Mouse (Mus musculus) right cerebral cortex, postnatal 4 days (tissue): ENCODE measurements around the gene Abhd5.
A peak's percentile ranks its signal among the peaks of the same experiment; 100 is the strongest.
"Not testable (repeated sequence)": the region's sequence is repeated elsewhere in the genome, so short reads cannot be mapped to it uniquely, and the experiment has no call there.

Source experiments
- DNase-seq: peaks from one replicate; pipeline ENCODE4 v3.0.0-alpha.2; 2022

Gene Abhd5

GRCm38 (mm10) chr9:122351303-122352024 lies at the start of gene Abhd5:
TSS of gene Abhd5 (plus strand) at chr9:122351608.
- peak; percentile 95 for DNase-seq

- DNase-seq: no peak
Observed at GRCm38 (mm10) chr9:122305302-122305701, 46.1 kb upstream of the Abhd5 start.

- DNase-seq: no peak
Observed at GRCm38 (mm10) chr9:122309013-122309980, 42.1 kb upstream of the Abhd5 start.

GRCm38 (mm10) chr9:122310613-122311049 lies 40.8 kb upstream of the Abhd5 start:
- peak; percentile 86 for DNase-seq

- DNase-seq: no peak
Observed at GRCm38 (mm10) chr9:122311051-122311760, 40.2 kb upstream of the Abhd5 start.

- no peak for DNase-seq
Observed at GRCm38 (mm10) chr9:122312296-122312990, 39.0 kb upstream of the Abhd5 start.

GRCm38 (mm10) chr9:122313128-122313527 lies 38.3 kb upstream of the Abhd5 start:
- not testable (repeated sequence) for DNase-seq

GRCm38 (mm10) chr9:122314386-122314785 lies 37.0 kb upstream of the Abhd5 start:
- no peak for DNase-seq

GRCm38 (mm10) chr9:122314942-122315341 lies 36.5 kb upstream of the Abhd5 start:
- DNase-seq: no peak

- no peak for DNase-seq
Observed at GRCm38 (mm10) chr9:122315501-122315900, 35.9 kb upstream of the Abhd5 start.

GRCm38 (mm10) chr9:122316562-122316961 lies 34.8 kb upstream of the Abhd5 start:
- DNase-seq: no peak

- no peak for DNase-seq
Observed at GRCm38 (mm10) chr9:122320626-122321025, 30.8 kb upstream of the Abhd5 start.

- no peak for DNase-seq
Observed at GRCm38 (mm10) chr9:122322356-122322755, 29.1 kb upstream of the Abhd5 start.

GRCm38 (mm10) chr9:122325996-122326395 lies 25.4 kb upstream of the Abhd5 start:
- DNase-seq: no peak

GRCm38 (mm10) chr9:122328199-122328598 lies 23.2 kb upstream of the Abhd5 start:
- DNase-seq: no peak

- DNase-seq: no peak
Observed at GRCm38 (mm10) chr9:122336677-122337076, 14.7 kb upstream of the Abhd5 start.

- no peak for DNase-seq
Observed at GRCm38 (mm10) chr9:122337510-122337931, 13.9 kb upstream of the Abhd5 start.

- DNase-seq: no peak
Observed at GRCm38 (mm10) chr9:122339972-122340371, 11.4 kb upstream of the Abhd5 start.

GRCm38 (mm10) chr9:122343399-122343798 lies 8.0 kb upstream of the Abhd5 start:
- no peak for DNase-seq

- no peak for DNase-seq
Observed at GRCm38 (mm10) chr9:122344560-122344959, 6.8 kb upstream of the Abhd5 start.

GRCm38 (mm10) chr9:122345291-122345690 lies 6.1 kb upstream of the Abhd5 start:
- DNase-seq: no peak

- DNase-seq: no peak
Observed at GRCm38 (mm10) chr9:122346059-122346458, 5.3 kb upstream of the Abhd5 start.
